Mouse (Mus musculus) heart, postnatal 4 days (tissue): ENCODE measurements at regions not wholly inside any gene's neighbourhood (a gene's known extent, or its start where the extent isn't known, plus 50 kb on each side); places are given as distances from the start of the nearest gene placed in this dataset.

Source experiments
- DNase-seq: peaks from one replicate; pipeline ENCODE4 v3.0.0; 2021

GRCm38 (mm10) chr7:111322901-111323300 is 240.1 kb upstream of the Eif4g2 start:
- DNase-seq: no peak

GRCm38 (mm10) chr7:111319917-111320316 is 237.1 kb upstream of the Eif4g2 start:
- DNase-seq: no peak

- DNase-seq: no peak
Measured at GRCm38 (mm10) chr7:111316479-111316990, 233.7 kb upstream of the Eif4g2 start.

GRCm38 (mm10) chr7:111313921-111314320 is 231.1 kb upstream of the Eif4g2 start:
- no peak for DNase-seq

GRCm38 (mm10) chr7:111305196-111305595 is 222.4 kb upstream of the Eif4g2 start:
- no peak for DNase-seq

- DNase-seq: no peak
Measured at GRCm38 (mm10) chr7:111301791-111302488, 219.1 kb upstream of the Eif4g2 start.

GRCm38 (mm10) chr7:111297174-111297902 is 214.5 kb upstream of the Eif4g2 start:
- no peak for DNase-seq

- DNase-seq: no peak
Measured at GRCm38 (mm10) chr7:111283411-111283955, 200.7 kb upstream of the Eif4g2 start.

- DNase-seq: no peak
Measured at GRCm38 (mm10) chr7:111282314-111282713, 199.5 kb upstream of the Eif4g2 start.

- no peak for DNase-seq
Measured at GRCm38 (mm10) chr7:111277703-111278102, 194.9 kb upstream of the Eif4g2 start.

GRCm38 (mm10) chr7:111273839-111274238 is 191.0 kb upstream of the Eif4g2 start:
- DNase-seq: no peak

- no peak for DNase-seq
Measured at GRCm38 (mm10) chr7:111270874-111271273, 188.0 kb upstream of the Eif4g2 start.

GRCm38 (mm10) chr7:111268197-111268596 is 185.4 kb upstream of the Eif4g2 start:
- no peak for DNase-seq

GRCm38 (mm10) chr7:111263302-111263701 is 180.5 kb upstream of the Eif4g2 start:
- DNase-seq: no peak

GRCm38 (mm10) chr7:111259630-111260574 is 177.1 kb upstream of the Eif4g2 start:
- DNase-seq: no peak

GRCm38 (mm10) chr7:111257842-111258241 is 175.0 kb upstream of the Eif4g2 start:
- DNase-seq: no peak

- no peak for DNase-seq
Measured at GRCm38 (mm10) chr7:111256199-111256598, 173.4 kb upstream of the Eif4g2 start.

GRCm38 (mm10) chr7:111249606-111250005 is 166.8 kb upstream of the Eif4g2 start:
- DNase-seq: peak; percentile 88

GRCm38 (mm10) chr7:111245488-111245887 is 162.7 kb upstream of the Eif4g2 start:
- no peak for DNase-seq

- no peak for DNase-seq
Measured at GRCm38 (mm10) chr7:111245067-111245466, 162.2 kb upstream of the Eif4g2 start.

GRCm38 (mm10) chr7:111243831-111244230 is 161.0 kb upstream of the Eif4g2 start:
- no peak for DNase-seq

GRCm38 (mm10) chr7:111242646-111243045 is 159.8 kb upstream of the Eif4g2 start:
- DNase-seq: no peak
